Mouse (Mus musculus): ENCODE measurements at regions not wholly inside any gene's neighbourhood (a gene's known extent, or its start where the extent isn't known, plus 50 kb on each side); places are given as distances from the start of the nearest gene placed in this dataset.

DNA sequence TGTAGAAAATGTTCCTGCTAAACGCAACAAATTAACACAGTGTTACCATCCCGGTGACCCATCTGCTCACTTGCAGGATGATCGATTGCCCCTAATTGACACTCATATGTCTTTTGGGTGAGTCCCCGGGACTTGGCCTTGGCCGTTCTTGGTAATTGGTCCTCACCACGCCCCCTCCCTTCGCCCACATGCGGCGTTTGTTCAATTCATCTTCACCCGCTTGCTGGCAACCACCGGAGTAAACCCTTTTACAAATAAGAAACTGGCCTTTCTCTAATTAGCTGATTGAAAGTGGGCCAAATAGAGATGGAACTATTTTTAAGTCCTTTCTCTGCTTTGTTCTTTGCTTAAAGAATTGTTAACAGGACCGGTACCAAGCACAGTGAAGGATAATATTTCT lies 234.7 kb upstream of the Ajap1 start:
- intact Hi-C loops (cut with DNase I), result no loop called here

DNA sequence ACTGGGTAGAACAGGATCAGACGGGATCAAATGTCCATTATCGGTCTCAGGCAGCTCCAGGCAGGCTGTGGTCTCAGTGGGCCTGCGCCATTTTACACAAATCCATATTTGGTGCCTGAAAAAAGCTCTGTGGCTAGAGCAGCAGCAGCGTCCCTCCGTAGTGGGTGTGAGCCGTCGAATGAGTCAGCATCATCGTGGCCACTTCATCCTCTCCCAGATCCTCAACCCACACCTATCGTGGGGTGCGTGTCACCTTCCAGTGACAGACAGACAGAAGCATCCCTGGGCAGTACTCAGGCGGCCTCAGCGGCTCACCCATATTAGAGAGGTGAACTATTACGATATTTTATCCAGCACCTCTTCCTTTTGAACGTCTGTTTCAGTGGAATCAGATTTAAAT lies 233.0 kb upstream of the A430005L14Rik start:
- intact Hi-C loops (cut with DNase I), result no loop called here

DNA sequence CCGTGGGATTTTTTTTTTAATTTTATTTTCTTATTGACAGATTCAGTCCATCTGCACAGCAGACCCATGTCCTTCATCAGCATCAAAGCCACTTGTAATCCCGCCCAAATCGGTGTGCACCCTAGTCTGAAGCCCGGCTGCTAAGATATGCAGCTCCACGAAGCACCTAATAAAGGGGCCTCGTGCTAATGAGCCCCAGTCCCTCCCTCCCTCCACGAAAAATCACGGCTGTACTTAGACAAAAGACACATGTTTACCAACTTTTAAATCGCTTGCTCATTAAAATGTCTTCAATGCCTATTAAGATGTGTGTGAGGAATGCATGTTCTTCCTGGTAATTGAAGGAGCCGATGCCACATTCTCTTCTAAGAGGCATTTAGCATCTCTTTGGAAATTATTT lies 229.8 kb upstream of the A430005L14Rik start:
- intact Hi-C loops (cut with DNase I), result no loop called here

DNA sequence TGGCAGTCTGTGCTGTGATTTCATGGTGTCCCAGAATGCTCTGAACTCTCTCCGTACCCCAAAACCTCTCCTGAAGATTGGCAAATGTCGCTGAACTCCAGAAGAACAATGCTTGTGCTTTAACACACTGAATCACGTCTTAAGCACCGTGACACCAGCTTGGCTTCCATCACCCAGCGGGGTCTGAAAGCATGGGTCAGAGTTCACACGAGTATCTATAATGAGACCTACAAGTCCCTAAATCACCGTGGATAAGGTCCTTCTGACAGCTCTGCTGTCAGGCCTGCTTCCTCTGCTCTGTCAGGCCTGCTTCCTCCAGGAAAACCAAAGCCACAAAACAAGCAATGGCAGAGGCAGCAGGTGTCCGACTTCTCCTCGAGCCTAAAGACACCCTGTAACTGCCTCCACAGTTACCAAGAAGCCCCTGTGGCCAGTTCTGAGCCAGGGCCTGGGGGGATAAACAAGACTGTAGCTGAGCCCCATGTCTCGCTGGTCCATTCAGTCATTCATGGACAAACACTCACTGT lies 229.1 kb upstream of the A430005L14Rik start:
- intact Hi-C loops (cut with DNase I), result no loop called here

DNA sequence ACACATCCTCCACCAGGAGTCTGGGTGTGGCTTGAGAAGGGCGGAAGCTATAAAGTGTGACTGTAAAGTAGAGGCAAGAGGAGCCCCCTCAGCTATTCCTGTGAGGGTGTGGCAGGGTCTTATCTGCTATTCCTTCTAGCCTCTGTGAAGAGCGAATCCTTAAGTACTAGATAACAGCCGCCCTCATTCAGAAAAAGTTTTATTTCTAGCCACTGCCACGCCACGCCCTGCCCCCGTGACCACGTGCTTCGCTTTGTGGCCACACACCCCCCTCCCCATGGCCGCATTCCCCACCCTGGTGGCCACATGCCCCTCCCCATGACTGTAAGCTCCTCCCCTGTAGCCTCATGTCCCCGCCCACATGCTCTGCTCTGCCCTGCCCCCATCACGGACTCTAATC lies 218.9 kb upstream of the A430005L14Rik start:
- intact Hi-C loops (cut with DNase I), result no loop called here

DNA sequence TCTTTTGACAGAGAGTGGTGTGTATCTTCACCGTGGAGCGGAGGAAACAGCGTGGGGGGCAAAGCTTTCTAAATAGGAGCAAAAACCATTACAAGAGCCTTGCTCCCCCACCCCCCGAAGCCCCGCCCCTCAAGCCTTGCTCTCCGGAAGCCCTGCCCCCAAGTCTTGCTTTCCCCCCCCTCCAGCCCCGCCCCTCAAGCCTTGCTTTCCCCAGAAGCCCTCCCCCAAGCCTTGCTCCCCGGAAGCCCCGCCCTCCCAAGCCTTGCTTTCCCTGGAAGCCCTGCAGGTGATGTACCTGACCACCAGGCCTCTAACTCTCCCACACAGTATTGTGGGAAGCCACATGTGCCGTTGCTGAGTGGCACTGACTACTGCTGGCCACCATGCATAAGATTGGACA lies 214.8 kb upstream of the A430005L14Rik start:
- intact Hi-C loops (cut with DNase I), result no loop called here

DNA sequence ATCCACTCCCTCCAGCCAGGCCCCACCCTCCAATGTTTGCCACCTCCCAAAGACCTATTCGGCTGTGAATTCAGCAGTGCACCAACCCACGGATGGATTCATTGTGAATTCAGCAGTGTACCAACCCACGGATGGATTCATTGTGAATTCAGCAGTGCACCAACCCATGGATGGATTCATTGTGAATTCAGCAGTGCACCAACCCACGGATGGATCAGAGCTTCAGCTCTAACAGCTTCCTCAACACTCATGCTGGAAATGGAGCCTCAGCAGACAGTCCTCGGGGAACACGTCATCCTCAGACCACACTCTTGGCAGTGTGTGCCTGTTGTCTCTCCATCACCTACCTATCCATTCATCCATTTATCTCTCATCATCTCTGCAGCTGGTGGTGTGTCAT lies 204.2 kb upstream of the A430005L14Rik start:
- intact Hi-C loops (cut with DNase I), result no loop called here

DNA sequence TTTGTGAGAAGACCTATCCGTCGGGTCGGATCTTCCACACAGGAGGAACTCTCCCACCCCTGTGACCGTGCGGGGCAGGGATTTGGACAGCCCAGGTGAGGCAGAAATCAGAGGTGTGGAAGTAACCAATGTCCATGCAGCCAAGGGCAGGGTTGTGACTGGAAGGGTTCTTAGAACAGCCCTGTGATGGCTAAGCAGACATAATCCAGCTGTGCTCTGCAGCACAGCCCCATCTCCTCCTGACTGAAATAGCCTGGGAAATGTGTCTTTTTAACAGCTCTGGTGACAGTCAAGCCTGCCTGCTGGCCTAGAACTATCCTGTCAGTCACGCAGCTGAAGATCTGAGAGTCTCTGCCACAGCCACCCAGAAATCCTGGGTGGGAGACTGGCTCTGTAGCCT lies 198.7 kb upstream of the A430005L14Rik start:
- intact Hi-C loops (cut with DNase I), result no loop called here

DNA sequence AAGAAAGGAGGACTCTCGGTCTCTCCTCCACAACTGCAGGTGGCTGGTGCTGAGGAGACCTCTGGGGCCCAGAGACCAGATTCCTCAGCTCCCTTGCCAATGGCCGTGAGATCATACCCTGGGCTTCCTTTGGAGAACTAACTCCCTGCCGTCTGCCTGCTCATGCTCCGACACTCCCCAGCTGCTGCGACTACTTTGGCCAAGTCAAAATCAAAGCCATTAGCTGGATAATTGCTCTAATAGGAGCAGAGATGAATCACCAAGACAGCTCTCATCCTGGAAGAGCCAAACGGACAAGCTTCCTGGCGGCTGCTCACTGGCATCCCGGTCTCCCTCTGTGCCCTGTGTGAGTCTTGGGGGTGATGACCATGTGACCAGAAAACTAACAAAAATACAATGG lies 198.3 kb upstream of the A430005L14Rik start:
- intact Hi-C loops (cut with DNase I), result no loop called here

DNA sequence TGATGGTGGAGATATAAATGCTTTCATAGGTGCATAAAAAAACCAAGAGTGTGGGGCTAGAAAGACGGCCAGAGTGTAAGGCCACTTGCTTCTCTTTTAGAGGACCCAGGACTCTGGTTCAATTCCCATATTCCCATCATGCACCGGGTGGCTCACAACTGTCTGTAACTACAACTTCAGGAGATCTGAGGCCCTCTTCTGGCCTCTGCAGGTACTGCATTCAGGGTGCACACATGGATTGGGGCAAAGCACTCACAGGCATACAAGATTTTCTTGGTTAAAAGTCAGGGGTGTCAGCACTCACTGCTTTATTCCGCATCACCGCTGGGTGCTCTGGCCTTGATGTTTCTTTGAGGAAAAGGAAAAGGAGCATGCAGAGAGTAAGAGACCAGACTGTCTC lies 196.1 kb upstream of the A430005L14Rik start:
- intact Hi-C loops (cut with DNase I), result no loop called here

DNA sequence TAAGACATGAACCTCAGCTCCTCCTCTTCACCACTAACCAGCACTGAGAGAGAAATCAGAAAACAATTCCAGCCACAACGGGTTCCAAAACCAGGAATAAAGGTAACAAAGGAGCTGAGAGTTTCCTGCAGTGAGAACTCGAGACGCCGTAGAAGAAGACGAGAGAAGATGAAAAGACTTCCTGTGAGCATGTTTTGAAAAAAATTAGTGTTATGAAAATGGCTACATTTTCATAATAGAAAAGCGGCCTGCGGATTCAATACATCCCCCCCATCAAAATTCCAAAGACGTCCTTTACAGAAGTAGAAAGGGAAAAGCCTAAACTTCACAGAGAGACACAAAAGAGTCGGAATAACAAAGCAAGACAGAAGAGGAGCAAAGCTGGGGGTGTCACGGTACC lies 193.6 kb upstream of the A430005L14Rik start:
- intact Hi-C loops (cut with DNase I), result no loop called here

DNA sequence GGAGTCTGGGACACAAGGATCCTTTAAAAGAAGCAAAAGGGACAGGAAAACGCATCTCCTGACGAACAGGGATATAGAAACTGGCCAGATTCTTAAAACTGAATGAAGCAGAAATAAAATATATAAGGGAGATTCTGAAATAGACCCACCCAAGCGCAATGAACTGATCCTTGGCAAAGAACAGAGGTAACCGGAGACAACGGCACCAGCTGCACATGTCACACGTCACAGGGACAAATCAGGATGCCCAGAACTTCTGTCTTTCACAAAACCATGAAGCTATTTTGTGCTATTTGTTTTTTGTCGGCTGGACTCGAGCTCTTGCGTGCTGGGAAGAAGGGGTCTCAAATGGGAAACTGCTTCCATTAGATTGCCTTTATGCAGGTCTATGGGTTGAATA lies 189.3 kb upstream of the A430005L14Rik start:
- intact Hi-C loops (cut with DNase I), result no loop called here

DNA sequence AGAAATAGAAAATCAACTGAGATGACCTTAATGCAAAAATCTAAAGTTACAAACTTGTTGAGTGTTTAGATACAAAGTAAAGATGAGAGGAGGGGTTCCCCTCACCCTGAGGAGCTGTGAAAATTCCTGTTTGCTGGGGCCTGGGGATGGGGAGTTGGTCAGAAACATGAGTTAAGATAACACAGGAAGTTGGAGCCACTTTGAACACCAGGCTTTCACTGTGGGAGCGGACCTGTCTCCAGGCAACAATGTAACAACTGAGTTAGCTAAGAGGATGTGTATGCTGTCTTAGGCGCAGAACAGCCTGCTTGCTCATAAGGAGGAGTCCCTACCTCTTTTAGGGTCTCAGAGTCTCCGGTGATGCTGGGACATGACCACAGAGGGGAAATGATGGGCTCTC lies 188.7 kb upstream of the A430005L14Rik start:
- intact Hi-C loops (cut with DNase I), result no loop called here

DNA sequence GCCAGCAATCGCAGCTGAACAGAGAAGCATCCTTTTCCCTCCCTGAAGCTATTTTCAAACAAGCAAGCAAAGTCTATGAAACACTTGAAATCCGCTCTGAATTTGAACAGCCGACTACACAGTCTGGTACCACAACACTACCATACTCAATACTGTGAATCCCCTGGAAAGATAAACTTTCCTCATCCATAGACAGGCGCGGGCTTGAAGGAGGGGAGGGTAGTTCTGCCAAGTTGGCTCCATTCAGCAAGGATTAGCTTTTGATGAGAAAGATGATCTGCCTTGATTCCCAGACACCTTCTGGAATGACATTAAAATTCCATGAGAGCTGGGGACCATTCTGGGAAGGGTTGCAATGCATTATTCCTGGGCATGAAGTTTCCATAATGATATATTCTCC lies 186.4 kb upstream of the A430005L14Rik start:
- intact Hi-C loops (cut with DNase I), result no loop called here

DNA sequence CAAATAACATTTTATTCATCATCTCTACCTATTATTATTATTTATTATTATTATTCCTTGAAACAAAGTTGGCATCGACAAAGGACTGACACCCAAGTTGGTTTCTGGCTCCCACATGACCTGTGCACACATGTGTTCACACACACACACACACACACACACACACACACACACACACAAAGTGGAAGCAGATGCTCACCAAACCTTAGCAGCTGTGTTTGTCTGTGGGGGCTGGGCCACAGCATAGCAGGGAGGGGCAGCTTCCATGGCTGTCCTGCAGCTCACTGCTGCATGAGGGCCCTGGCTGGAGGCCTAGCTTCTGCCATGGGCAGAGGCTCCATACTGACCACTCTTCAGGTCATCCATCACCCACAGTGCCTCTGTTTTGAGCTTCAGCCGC lies 176.5 kb upstream of the A430005L14Rik start:
- intact Hi-C loops (cut with DNase I), result no loop called here

DNA sequence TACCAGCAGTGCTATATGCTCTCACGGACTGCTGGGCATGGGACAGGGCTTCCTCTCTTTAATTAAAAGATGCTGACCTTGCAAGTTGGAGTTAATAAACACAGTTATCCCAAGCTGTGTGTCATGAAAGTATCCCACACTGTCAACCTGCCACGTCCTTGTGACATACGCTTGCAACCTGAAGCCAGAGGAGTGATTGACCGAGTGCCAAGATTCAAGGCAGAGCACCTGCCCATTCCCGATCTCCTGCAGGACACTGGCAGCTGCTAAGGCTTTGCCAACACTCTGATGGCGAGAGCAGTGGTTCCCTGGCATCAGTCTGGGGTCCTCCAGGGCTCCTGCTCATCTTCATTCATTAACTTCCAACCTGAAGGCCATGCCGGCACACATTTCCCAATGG lies 175.8 kb upstream of the A430005L14Rik start:
- intact Hi-C loops (cut with DNase I), result no loop called here

DNA sequence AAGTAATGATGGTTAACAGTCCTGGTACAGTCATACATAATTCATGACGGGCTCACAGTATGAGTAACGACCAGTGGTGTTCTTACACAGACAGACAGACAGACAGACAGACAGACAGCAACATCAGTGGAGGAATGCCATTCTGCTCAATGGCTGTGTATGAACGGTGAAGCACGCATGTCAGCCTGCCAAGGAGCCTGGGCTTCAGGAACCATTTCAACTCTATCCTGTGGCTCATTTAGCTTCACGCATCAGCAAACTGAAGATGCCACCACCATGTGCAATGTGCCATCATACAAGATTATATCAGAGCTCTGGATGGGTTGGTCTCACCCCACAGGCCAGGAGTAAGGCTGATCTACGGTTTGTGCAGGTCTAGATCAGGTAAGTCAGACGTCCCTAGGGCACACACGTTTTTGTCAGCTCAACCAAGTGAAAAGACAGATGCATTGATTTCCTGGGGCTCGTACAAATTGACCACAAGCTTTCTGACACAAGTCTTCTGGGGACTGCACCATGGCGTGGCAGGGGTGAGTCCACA lies 175.0 kb upstream of the A430005L14Rik start:
- intact Hi-C loops (cut with DNase I), result no loop called here

DNA sequence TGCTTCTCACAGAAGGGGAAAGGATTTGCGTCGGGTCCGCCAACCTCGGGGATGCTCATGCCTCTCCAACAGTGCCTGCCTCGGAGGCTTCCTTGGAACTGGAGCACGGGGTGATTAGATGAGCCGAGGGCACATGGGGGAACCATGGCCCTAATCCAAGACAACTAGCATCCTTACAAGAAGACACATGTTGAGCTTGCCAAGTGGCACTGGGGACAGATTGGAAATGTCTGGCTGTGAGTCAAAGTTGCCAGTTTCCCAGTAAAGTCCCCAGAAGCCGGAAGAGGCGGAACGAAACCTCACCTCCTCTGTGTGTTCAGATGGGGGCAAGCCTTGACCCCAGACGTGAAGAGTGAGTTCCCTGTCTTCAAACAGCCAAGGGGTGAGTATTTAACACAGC lies 172.6 kb upstream of the A430005L14Rik start:
- intact Hi-C loops (cut with DNase I), result no loop called here

DNA sequence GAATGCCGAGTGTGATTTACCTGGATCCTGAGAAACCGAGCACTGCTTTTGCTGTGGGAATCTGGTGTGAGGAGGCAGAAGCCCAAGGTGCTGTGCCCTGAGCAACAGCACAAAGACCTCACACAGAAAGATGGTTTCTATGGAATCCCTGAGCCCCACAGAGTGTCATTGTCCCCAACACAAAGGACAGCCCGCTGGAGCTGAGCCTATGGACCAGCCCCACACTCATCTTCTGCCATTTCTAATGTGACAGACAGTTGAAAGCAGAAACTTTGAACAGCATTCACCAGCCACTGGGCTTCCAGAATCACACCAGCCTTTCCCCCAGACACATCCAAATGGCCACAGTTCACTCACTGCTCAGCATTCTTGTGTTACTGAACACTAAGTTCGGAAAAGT lies 171.5 kb upstream of the A430005L14Rik start:
- intact Hi-C loops (cut with DNase I), result no loop called here

DNA sequence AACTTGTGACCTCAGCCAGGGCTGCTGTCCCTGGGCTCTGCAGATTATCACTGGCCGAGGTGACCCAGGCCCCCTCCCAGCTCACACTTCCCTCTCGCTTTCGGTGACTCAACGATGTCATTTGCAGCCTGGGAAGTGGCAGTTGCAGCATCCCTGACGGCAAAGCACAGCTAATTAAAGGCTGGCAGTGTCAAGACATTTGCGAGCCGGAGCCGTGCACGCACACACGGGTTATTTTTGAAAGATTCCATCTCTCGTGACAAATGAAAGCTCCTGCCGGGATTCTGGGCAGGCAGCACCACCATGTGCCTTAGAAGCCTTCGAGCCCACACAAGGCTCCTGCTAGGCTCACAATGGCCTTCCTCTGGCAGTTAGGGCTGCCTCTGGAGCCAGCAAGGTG lies 164.7 kb upstream of the A430005L14Rik start:
- intact Hi-C loops (cut with DNase I), result no loop called here

DNA sequence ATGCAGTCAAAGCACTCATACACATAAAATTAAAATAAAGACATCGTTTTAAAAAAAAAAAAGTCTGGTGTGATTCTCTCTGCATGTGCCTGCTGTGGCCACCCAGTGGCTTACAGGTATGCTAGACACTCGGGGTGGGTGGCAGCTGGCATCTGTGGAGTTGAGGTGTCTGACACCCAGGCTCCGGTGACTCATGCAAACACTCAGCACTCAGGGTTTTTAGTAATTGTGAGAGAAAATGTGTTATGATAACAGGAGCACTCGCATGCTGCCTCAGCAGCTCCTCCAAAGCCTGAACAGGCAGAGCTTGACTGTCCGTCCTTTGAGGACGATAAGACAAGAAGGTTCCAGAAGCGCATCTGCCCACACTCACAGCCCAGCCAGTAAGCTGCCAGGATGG lies 159.0 kb upstream of the A430005L14Rik start:
- intact Hi-C loops (cut with DNase I), result no loop called here

DNA sequence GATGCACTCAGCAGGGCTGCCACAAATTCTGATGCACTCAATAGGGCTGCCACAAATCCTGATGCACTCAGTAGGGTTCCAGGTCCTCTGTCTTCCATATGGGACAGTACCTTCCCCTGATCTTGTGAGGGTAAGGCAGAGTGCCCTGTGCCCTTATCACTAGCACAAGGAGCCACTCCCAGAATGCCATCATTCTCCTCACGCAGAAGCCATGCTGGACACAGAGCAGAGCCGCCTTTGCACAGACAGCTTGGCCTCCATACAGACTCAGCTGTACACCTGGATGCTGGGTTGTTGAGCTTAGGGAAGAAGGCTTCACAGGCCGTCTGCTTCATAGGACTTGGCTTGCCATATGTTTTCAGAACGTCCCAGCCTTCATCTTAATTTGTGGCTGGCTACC lies 151.3 kb upstream of the A430005L14Rik start:
- intact Hi-C loops (cut with DNase I), result no loop called here

DNA sequence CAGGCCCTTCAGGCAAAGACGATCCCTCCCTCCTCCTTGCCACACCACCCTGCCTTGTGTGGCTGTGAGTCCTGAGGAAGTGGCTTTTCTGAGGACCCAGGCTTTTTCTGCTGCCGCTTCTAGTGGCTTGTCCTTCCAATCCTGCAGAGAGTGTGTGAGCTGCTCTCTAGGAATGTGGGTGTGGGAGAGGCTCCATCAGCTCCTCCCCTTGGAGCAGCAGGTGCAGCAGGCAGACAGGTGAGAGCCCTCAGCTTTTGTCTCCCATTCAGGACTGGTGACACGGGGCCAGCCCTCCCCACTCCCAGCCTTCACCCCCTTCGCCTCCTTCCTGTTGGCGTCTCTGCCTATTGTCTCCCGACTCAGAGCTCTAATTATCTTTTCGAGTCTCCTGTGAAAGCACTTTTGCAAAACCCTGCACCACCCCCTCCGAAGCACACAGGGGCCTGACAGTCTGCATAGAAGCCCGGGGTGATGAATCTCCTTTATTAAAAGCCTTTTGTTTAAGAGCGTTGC lies 150.8 kb upstream of the A430005L14Rik start:
- intact Hi-C loops (cut with DNase I), result no loop called here

Data from adrenal gland (tissue).